Mouse (Mus musculus) CD8-positive naive resting alpha-beta T cell, adult 2 months (primary cell): ENCODE data around the gene Gm10413.
"Not testable (repeated sequence)": the region's sequence is repeated elsewhere in the genome, so short reads cannot be mapped to it uniquely, and the experiment has no call there.

Source experiments
- DNase-seq, 2 experiments: peaks; one replicate each; pipeline ENCODE4 v3.0.0; 2022; ENCODE audit warnings: low read depth in 2 of 2, low spot score in 2 of 2

The Gm10413 gene

GRCm38 (mm10) chr14:3394793-3395192 is at the start of gene Gm10413:
Gene Gm10413 (plus strand): TSS chr14:3395093.
- DNase-seq = not testable (repeated sequence)

- not testable (repeated sequence) for DNase-seq
These were observed 17.4 kb downstream of the Gm10413 start, which contains the start of gene Gm10409 for GRCm38 (mm10) chr14:3412314-3412713. Gene Gm10409 (plus strand): TSS chr14:3412614.

GRCm38 (mm10) chr14:3427803-3428202 is 32.9 kb downstream of the Gm10413 start, which contains the start of gene Gm3005:
Gene Gm3005 (plus strand): TSS chr14:3428103.
- DNase-seq = not testable (repeated sequence)

GRCm38 (mm10) chr14:3449079-3449478 is 54.2 kb downstream of the Gm10413 start, which contains the start of gene Gm10408:
Gene Gm10408 (plus strand): TSS chr14:3449379.
- not testable (repeated sequence) for DNase-seq
